Mouse (Mus musculus) CD8-positive naive resting alpha-beta T cell, adult 2 months (primary cell): ENCODE measurements around the gene Acot7.

Experiments used
- DNase-seq, 2 experiments: peaks; one replicate each; pipeline ENCODE4 v3.0.0; 2022; ENCODE audit warnings: low read depth in 2 of 2, low spot score in 2 of 2

Gene Acot7

DNA sequence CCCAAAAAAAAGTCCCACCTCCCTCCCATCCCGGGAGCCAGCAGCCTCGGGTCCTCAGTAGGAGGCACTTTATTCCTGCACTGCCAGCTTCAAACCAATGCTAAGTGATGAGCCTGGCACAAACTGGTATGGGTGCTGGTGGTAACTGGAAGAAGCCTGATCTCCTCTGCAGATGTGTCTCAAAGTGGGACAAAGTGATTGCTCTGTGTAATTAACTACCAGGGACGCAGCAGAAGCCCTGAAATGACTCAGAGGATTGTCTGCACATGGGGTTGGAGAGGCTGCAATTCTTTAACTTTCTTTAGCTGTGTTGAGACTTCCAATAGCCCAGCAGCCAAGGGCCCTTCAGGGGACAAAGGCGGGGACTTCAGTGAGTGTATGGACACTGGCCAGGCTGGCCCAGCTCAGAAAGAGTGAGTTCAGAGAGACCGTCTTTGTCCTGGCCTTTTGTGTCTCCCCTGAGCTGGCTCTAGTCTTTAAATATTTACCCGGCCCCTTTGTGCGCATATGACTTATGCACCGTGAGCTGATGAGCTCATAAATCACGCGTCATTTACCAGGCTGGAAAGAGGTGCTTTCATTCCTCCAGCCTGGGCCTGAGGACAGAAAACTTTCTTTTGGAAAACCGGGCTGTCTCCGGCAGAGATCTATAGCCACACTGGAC lies 114.3 kb downstream of the Acot7 start:
- no peak for DNase-seq

DNA sequence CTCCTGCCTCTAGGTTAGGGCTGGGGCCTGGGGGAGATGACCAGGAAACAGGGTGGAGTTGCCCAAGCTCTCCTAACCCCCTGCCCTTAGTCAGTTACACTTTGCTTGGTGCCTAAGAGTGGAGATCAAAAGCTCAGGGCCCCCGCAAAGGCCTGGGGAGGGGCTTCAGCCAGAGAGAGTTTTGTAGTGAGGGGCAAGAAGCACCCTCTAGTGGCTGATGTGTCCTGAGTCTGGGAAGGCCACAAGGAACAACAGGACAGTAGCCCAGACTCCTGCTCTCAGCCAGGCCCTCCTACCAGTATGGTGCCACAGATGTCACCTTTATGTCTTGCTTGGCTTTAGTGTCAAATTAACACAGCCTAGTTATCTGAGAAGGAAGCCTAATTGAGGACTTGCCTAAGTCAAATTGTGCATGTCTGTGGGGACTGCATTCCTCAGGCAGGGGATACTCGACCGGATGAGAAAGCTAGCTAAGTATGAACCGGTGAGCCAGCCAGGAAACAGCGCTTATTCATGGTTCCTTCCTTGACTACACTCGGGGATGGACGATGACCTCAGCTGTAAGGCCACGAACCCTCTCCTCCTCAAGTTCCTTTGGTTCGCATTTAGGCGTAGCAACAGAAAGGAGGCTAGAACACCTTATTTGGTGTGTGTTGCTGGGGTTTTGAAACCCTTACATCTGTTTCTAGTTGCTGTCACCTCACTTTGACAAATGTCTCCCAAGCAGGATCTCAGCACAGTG lies 116.4 kb downstream of the Acot7 start:
- no peak for DNase-seq

DNA sequence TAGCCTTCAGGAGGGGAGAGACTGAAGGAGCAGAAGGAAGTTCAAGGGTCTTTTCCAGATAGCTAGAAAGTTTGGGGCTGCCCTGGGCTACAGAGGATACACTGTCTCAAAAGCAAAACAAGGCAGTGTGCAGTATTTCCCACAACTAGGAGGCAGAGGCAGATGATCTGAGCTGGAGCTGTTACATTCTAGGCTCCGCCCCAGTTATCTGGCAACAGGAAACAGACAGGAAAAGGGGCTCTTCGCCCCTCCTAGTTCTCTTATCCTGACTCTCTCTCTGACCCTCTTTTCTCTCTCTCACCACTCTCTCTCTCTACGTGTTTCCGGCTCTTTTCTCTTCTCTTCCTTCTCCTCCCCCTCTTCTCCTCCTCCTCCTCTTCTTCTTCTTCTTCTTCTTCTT lies 118.0 kb downstream of the Acot7 start:
- no peak for DNase-seq

DNA sequence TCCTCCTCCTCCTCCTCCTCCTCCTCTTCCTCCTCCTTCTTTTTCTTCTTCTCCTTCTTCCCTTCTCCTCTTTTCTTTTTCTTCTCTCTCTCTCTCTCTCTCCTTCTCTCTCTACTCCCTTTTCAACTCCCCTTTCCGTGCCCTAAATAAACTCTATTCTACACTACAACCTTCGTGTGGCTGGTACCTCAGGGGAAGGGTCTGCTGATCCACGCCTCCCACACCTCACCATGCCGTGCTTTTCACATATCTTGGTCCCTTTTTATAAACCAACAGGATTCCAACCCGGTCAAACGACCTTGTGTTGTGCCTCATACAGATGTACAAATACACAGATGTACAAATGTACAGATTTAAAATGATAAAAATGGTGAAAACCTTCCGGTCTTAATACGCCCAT lies 118.4 kb downstream of the Acot7 start:
- DNase-seq, result no peak

DNA sequence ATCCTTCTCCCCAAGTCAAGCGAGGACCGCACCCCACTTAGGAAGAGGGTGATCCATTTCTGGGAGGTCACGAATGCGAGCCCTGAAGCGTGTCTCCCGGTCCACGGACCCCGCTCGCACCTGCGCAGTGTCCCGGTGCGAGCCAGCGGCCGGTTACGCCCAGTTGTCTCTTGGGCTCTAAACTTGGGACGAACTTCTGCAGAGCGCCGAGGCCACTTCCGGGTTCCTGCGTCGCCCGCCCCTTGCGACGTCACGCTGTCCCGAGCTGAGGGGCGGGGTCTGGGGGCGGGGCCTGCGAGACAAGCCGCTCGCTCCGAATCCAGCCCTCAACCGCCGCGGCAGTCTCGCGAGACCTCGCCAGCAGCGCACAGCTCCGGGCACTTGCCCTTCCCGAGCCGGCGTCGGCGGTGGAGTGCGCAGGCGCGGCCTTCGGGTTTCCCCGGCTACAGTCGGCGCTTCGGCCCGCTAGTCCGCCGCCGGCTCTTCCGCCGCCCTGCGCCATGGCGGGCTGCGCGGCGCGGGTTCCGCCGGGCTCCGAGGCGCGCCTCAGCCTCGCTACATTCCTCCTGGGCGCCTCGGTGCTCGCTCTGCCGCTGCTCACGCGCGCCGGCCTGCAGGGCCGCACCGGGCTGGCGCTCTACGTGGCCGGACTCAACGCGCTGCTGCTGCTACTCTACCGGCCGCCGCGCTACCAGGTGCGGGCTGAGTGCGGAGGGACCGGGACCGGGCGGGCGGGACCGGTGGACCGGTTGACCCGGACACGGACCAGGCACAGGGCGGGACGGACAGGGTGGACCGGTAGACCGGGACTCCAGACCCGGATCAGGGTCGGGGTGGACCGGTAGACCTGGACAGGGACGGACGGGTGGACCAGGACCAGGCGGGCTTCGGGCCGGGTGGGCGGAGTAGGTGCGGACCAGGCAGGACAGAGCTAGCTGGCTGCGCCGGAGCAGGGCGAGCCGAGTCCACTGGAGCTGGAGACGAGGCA lies 119.2 kb downstream of the Acot7 start, which contains the start of gene Icmt:
Icmt (plus strand) TSS at position 354 of the 988 bp plus-strand sequence.
- DNase-seq, result peak; percentile 99

DNA sequence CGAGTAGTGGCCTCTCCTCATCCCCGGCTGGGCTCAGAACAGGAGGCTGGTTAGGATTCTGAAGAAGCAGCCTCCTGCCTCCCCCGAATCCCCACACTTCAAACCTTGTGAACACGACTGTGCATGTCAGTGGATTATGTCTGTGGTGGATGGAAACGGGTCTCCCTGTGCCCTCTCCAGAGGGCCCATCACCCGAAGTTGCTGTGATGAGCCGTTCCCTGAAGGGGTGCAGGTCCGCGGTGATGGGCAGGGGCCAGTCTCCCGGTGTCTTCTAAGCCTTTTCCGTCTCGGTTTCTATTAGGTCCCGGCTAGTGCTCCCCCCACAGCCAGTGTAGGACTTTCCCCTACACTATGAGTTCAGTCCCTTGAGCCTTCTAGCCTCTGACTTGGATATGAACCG lies 120.9 kb downstream of the Acot7 start:
- DNase-seq, result no peak

DNA sequence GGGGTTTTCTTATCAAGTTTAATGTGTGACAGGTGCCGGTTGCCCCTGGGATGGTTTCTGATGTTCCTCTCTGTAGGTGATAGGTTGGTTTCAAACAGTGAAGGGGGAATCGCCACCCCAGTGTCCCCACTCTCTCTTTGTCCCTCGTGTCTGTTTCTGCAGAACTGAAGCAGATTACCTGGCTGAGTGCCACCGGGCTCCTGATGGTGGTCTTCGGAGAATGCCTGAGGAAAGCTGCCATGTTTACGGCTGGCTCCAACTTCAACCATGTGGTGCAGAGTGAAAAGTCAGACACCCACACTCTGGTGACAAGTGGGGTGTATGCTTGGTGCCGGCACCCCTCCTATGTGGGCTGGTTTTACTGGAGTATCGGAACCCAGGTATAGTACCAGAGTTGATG lies 122.4 kb downstream of the Acot7 start:
- no peak for DNase-seq

DNA sequence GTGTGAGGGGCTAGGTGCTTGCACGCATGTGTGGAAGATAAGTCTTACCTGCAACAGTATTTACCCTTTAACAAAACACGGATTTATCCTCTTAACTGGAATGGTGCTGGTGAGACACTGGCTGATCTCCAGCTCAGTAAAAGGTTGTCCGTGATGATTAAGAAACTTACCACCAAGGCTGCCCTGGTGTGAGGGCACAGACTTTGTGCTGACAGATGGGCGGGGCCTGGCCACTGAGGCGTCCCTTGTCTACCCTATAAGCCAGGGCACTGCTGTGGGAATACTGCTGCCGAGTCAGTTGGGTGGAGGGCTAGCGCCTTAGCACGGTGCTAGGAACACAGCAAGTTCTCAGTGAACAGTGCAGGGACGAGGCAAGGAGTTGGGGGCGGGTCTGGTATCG lies 124.1 kb downstream of the Acot7 start:
- DNase-seq, result no peak

DNA sequence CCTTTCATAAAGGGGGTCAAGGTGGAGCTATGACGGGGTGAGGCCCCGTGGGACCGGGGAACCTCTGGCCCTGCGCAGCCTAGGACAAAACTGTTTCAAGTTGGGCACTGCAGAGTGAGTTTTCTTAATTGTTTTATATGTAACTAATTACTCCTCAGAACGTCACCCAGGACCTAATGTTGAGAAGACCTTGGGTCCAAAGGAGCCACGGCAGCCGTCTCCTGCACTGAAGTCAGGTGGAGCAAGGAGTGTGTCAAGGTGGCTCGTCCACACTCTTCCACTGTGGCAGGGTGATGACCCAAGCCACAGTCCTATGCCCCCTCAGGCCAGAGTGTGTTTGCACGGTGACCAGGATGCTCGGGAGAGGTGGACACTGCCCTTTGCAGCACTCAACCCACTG lies 125.2 kb downstream of the Acot7 start:
- no peak for DNase-seq

DNA sequence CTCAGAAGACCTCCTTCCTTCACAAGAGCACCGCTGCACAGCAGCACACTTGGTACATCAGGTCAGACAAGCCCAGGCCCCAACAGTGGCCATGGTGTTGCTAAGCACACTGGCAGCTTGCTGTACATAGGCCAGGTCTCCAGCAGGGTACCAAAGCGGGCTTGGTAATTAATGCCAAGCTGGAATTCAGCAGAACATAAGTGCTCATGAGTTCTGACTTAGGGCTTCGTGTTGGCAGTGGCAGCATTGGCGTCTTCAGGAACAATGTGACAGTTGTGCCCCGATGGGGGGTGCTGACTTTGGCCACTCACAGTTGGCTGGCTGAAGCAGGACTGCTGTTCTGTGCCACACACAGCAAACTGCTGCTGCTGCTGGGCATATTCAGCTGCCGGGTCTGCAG lies 126.8 kb downstream of the Acot7 start:
- no peak for DNase-seq

DNA sequence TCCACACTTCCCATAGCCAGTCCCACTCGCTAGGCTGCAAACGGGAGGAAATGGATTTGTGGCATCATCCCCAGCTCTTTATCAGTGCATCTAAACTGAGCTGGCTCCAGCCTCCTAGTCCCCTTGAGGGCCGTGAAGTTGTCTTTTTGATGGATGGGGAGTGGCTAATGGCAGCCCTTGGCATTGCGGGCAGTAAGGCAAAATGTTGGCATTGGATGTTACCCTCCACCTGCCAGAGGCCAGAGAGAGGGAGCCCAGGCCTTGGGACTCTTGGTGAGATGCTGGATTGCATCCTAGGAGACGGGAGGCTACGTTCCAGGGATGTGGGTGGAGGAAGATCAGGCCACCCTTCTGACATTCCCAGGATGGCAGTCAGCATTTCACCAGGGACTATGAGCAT lies 128.1 kb downstream of the Acot7 start:
- no peak for DNase-seq

DNA sequence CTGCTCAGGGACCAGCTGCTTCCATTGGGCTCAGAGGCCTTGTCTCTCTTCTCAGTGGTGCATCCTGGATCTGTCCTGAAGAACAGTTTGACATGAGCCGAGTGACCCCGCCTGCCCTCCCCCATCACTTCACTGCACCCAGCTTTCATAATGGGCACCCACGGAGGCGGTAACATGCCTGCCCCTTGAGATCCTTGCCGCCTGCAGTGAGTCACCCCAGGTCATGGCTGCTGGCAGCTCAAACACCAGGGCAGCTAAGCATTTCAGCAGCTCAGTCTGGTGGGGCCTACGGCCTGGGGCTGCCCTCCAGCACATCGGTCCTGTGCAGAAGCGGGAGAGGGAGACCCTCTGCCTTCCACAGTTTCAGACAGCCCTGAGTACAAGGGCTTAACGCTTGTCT lies 129.6 kb downstream of the Acot7 start:
- DNase-seq, result no peak

DNA sequence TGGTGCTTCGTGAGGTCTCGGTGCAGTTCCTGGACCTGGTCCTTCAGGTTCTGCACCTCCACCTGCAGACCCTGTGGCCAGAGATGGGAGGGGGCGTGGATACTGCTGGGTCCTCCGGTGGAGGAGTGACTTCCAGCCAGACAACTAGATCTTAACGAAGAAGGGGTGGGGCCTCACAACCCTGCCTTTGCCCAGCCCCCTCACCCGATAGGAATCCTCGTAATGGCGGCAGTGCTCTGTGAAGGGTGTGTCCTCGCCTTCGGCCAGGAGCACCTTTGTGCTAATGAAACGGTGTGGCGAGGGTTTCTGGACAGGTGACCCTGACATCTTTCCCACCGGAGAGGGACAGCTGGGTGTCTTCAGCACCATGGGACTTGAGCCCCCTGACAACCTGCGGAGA lies 134.3 kb downstream of the Acot7 start:
- DNase-seq, result no peak

DNA sequence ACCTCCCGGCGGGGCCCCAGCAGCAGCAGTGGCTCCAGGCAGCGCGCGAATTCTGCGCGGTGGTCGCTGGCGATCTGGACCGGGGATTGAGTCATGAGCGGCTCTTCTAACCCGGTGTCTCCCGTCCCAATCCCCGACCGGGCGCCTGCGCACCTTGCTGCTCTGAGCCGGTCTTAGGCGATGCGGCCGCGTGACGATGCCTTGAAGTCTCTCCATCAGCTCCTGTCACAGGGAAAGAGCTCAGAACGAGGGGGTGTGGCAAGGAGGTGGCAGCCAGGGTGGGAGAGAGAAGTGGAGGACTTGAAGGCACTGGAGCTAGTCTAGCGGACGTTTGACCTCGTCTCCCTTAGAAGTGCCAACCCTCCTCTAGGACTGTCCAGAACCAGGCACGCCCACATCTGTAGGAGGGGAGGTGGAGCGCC lies 135.3 kb downstream of the Acot7 start:
- no peak for DNase-seq

DNA sequence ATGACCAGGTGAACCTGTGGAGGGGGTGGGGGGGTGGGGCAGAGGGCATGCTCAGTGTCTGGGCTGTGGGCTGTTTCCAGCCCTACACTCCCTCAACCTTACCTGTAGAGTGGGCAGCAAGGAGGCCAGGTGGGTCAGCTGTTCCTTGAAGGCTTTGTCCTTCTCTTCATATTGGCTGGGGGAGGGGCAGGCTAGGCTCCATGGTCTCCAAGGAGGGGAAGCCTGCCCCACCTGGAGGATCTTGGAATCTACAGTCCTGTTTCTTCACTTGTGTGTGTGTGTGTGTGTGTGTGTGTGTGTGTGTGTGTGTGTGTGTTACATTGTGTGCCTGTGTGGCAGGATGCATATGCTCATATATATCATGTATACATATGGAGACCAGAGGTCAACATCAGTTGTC lies 136.0 kb downstream of the Acot7 start:
- DNase-seq, result peak in 1 of 2 experiments; percentile 20

DNA sequence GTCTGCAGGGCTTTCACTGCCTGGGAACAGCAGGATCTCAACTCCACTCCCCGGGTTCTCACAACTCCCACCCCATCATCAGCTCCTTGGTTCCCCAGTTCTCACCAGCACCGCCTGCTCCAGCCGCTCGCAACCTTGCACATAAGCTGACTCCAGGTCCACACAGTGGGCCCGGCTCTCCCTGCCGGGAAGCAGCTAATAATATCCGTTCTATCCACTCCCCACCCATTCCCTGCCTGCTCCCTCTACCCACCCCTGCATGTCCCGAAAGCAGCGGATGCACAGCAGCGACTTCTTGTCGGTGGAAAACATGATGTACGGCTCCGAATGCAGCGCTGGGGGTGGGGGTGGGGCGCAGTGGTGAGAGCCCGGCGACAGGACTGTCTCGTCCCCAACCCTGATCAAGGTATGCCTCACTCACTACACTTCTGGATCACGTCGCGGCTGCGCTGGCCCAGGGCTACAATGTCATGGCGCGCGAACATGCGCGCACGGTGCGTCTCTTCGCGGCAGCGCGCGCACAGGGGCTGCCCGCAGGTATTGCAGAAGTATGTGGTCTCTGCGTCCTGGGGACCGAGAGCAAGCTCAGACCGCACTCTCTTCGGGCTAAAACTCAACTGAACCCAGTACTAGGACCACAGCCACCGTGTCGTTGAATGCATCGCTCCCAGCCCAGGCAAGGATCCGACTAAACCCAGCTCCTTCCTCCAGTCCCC lies 137.7 kb downstream of the Acot7 start:
- no peak for DNase-seq

DNA sequence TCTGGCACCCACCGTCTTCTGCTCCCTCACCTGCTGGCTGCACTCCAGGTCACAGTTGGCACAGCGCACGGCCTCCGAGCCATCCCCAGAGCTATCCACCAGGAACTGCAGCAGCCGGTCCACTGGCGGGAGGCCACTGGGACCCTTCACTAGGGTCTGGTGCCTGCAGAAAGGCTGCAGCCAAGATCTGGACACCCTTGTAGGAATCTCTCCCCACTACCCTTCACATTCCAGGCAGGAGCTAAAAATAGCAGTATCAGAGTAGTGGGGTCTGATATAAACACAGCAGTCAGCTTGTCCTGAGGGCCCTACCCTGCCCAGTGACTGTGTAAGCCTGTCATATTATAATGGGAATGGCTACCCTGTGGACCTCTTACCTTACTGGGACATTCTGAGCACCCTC lies 139.7 kb downstream of the Acot7 start:
- DNase-seq, result no peak

DNA sequence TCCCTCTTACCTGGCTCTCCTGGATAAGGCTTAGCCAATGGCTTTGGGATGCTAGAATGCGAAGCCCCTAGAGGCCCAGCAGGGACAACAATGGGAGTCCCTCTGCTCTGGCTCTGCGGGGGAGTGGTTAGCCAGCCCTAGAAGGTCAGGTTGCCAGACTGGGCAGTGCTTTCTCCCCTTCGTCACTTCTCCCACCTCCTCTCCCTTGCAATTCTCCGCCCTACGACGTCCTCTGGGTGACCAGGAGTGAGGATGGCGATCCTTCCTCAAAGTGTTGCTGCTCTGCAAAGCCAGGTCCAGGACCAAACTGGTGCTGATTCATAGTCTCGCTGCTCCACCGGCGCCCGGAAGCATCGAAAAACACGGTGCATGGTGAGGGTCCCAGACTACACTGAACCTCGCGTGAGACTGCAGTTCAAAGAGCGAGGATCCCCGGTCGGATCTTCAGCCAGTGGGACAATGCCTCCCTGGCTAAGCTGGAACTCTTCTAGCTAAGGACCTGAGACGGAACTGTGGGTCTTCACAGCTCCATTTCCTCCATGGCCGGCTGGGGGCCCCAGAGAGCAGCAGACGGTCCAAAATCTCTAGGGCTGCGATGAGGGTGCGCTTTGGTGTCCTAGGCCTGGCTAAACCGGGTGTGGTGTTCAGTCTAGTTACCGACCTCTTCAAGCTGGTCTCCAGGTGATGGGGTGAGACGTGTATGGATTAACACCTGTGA lies 140.7 kb downstream of the Acot7 start, which contains the start of gene Rnf207:
Rnf207 (minus strand) TSS at position 477 of the 718 bp plus-strand sequence.
- peak; percentile 30 to 55 for DNase-seq
